Mouse (Mus musculus): ENCODE data around the gene Wwox. TPM values are rescaled to one million over a fixed set of nuclear protein-coding genes. Genes with fewer than 3 reads are reported as not detected.
A peak's percentile ranks its signal among the peaks of the same experiment; 100 is the strongest.

Gene Wwox
- polyA plus RNA-seq, 1 experiment from 2014 or later: 14.9 TPM

DNA sequence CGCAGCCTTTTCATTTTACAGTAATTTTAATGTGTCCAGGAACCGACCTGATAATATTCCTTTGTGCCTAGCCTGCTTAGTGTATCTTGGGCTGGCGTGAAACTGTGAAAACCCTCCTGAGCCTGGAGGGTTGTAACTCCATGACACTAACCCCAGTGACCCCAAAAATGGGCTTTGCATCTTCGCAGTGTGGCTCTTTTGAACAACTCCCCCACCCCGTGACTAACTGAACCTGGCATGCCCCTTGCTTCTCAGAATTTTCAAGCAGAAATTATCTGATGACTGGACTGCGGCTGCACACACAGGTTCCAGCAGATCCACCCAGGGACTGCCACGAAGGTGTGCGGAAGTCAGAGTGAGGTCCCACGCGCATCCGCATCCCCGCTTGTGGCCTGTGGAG is 631.8 kb downstream of the Wwox start:
- no peaks in the 10 kb centered on the region for H3K4me1 ChIP-seq (ENCODE audit: control insufficient read depth, insufficient read depth, low read depth, low read length)
- no peak overlapping the region for H3K4me2 ChIP-seq (ENCODE audit: low read length)
- H3K9me3 ChIP-seq (ENCODE audit: control insufficient read depth, low read length): no peaks in the 10 kb centered on the region
- WGBS: 90% methylated on average over 12 of the region's 12 CpGs
- H3K27me3 ChIP-seq (replicated peaks; ENCODE audit: control insufficient read depth, insufficient read depth, low read length): no peaks in the 10 kb centered on the region
- H3K27ac ChIP-seq (ENCODE audit: low read depth, low read length): no peak overlapping the region
- no peak overlapping the region for H3K4me3 ChIP-seq (ENCODE audit: low read length)
- ATAC-seq: no peak
- H3K36me3 ChIP-seq (ENCODE audit: control insufficient read depth, insufficient read depth, low read length): no peaks in the 10 kb centered on the region
- no peak overlapping the region for H3K9ac ChIP-seq (ENCODE audit: low read depth, low read length)

DNA sequence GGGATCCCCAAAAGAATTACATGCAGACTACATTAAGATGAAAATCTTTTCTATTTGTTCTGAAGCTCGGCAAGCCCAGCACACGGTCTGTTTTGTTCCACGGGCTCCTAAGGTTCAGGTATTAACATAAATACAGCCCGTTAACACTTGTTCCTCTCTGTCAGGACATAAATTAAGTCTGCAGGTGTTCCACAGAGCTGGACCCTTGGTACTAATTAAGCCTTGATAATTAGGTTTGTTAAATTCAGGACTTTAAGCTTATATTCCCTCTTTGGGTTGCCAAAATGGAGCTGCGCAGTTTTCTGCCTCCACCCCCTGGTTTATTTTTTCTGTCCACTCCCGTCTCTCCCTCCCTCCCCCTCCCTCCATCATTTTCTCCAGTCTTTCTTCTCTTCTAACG is 638.8 kb downstream of the Wwox start:
- H3K27ac ChIP-seq (ENCODE audit: low read depth, low read length): no peak overlapping the region
- no peaks in the 10 kb centered on the region for H3K9me3 ChIP-seq (ENCODE audit: control insufficient read depth, low read length)
- WGBS: 54% methylated on average over 7 of the region's 7 CpGs
- no peak overlapping the region for H3K9ac ChIP-seq (ENCODE audit: low read depth, low read length)
- ATAC-seq: no peak
- no peak overlapping the region for H3K4me2 ChIP-seq (ENCODE audit: low read length)
- no peak overlapping the region for H3K4me3 ChIP-seq (ENCODE audit: low read length)
- no peaks in the 10 kb centered on the region for H3K4me1 ChIP-seq (ENCODE audit: control insufficient read depth, insufficient read depth, low read depth, low read length)
- no peaks in the 10 kb centered on the region; the same call in 1 of the 2 replicates for H3K27me3 ChIP-seq (replicated peaks; ENCODE audit: control insufficient read depth, insufficient read depth, low read length)
- no peaks in the 10 kb centered on the region for H3K36me3 ChIP-seq (ENCODE audit: control insufficient read depth, insufficient read depth, low read length)

DNA sequence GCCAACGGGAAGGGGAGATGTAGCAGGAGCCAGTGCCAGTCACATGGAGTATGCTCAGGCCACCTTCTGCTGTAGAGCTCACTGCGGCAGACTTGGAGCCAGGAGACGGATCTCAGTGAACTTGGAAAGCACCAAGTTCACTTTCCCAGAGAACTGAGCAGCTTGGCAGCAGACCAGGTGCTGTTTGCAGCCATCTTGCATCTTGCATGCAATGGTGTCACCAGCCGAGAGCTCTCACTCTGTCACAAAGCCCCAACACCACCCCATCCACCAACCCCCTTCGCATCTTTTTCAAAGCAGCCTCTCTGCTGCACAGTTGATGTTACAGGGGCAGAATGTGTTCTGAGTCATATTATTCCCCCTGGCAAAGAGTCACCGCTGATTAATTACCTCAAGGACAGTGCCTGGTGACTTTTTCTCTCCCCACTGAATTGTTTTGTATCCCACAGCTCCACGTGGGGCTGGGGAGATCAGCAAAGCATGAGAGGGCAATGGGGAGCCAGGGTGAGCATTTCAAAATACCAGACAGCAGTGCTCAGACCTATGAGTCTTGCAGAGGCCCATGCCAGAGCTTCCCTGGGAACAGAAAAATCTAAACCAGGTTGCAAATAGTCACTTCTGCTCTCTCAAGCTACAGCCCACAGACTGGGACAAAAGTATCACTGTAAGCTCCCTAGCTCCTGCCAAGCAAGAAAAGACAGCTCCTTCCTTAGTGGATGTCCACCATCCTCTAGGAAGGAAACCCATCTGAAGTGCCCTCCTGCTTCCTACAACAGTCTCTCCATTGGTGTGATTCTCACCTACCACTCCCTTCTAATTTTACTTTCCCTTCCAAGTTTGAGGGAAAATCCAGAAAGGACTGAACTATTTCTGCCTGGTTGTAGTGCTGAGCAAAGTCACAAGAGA is 642.1 kb downstream of the Wwox start:
- Histone ChIP-seq H3K9me3 (ENCODE audit: control insufficient read depth, low read length) (no peaks in the 10 kb centered on the region), H3K27me3 (replicated peaks; ENCODE audit: control insufficient read depth, insufficient read depth, low read length) (no peaks in the 10 kb centered on the region; the same call in 1 of the 2 replicates), H3K36me3 (ENCODE audit: control insufficient read depth, insufficient read depth, low read length) (no peaks in the 10 kb centered on the region), H3K9ac (ENCODE audit: low read depth, low read length) (no peak overlapping the region), H3K4me2 (ENCODE audit: low read length) (no peak overlapping the region), H3K27ac (ENCODE audit: low read depth, low read length) (no peak overlapping the region), H3K4me3 (ENCODE audit: low read length) (no peak overlapping the region), H3K4me1 (ENCODE audit: control insufficient read depth, insufficient read depth, low read depth, low read length) (no peaks in the 10 kb centered on the region)
- 51% methylated on average over 7 of the region's 7 CpGs for WGBS
- peak; percentile 64 for ATAC-seq

DNA sequence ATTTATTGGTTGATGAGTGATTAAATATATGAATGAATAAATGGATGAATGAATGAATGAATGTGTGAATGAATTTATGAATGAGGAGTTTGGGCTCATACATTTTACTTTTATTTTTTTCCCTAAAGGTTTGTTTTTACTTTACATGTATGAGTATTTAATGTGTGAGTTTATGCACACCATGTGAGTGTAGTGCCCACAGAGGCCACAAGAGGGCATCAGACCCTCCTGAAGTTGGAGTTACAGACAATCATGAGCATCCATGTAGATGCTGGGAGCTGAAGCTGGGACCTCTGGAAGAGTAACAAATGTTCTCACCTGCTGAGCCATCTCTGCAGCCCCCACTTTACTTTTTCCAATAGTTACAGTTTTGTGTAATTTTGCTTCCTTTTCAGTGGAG is 648.7 kb downstream of the Wwox start:
- no peak overlapping the region for H3K4me2 ChIP-seq (ENCODE audit: low read length)
- no peaks in the 10 kb centered on the region for H3K4me1 ChIP-seq (ENCODE audit: control insufficient read depth, insufficient read depth, low read depth, low read length)
- 0 out of 2 replicates have a peak, but pooled peaks cover 2% of the 10 kb centered on the region for H3K9me3 ChIP-seq (ENCODE audit: control insufficient read depth, low read length)
- no peak overlapping the region for H3K27ac ChIP-seq (ENCODE audit: low read depth, low read length)
- H3K36me3 ChIP-seq (ENCODE audit: control insufficient read depth, insufficient read depth, low read length): no peaks in the 10 kb centered on the region
- H3K4me3 ChIP-seq (ENCODE audit: low read length): no peak overlapping the region
- ATAC-seq: no peak
- no peak overlapping the region for H3K9ac ChIP-seq (ENCODE audit: low read depth, low read length)
- no peaks in the 10 kb centered on the region for H3K27me3 ChIP-seq (replicated peaks; ENCODE audit: control insufficient read depth, insufficient read depth, low read length)

DNA sequence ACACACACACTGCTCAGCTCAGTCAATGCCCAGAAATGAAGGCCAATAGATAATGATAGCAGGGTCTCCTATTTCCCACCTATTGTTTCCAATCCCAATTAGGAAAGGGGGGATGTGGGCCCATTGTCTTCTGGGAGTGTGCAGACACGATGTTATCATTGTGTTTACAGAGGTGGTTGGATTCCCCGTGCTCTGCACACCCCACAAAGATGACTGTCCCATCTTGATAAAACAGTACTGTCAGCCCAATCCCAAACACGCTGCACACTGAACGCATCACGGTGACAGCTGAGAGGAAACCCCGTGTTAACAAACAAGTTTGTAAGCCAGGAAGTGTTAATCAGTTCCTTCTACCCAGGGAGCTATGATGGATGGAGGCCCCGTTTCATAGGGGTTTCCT is 650.3 kb downstream of the Wwox start:
- Histone ChIP-seq H3K4me2 (ENCODE audit: low read length) (no peak overlapping the region), H3K9ac (ENCODE audit: low read depth, low read length) (no peak overlapping the region), H3K36me3 (ENCODE audit: control insufficient read depth, insufficient read depth, low read length) (no peaks in the 10 kb centered on the region), H3K27me3 (replicated peaks; ENCODE audit: control insufficient read depth, insufficient read depth, low read length) (no peaks in the 10 kb centered on the region), H3K4me1 (ENCODE audit: control insufficient read depth, insufficient read depth, low read depth, low read length) (no peaks in the 10 kb centered on the region), H3K27ac (ENCODE audit: low read depth, low read length) (no peak overlapping the region), H3K4me3 (ENCODE audit: low read length) (no peak overlapping the region), H3K9me3 (ENCODE audit: control insufficient read depth, low read length) (0 out of 2 replicates have a peak, but pooled peaks cover 2% of the 10 kb centered on the region)
- WGBS: 72% methylated on average over 7 of the region's 7 CpGs
- no peak for ATAC-seq

DNA sequence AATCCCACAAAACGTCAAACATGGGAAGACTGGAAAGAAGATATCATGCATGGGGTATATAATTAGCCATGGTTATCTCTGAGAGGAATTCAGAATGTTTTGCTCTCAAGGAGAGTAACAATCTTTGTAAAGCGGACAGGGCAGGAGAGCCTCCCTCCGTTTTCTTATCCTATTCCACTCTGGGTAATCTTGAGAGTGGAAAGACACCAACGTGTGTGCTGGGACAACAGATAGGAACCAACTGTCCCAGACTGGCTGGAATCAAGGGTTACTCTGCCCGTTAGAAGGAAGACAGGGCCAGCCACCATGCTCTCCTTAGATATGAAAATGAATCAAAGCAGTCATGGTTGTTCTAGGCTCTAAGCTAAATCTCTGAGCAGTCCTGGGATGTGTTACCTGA is 650.7 kb downstream of the Wwox start:
- H3K27me3 ChIP-seq (replicated peaks; ENCODE audit: control insufficient read depth, insufficient read depth, low read length): no peaks in the 10 kb centered on the region
- H3K36me3 ChIP-seq (ENCODE audit: control insufficient read depth, insufficient read depth, low read length): no peaks in the 10 kb centered on the region
- H3K4me3 ChIP-seq (ENCODE audit: low read length): no peak overlapping the region
- 82% methylated on average over 5 of the region's 5 CpGs for WGBS
- no peaks in the 10 kb centered on the region for H3K4me1 ChIP-seq (ENCODE audit: control insufficient read depth, insufficient read depth, low read depth, low read length)
- H3K9me3 ChIP-seq (ENCODE audit: control insufficient read depth, low read length): 0 out of 2 replicates have a peak, but pooled peaks cover 2% of the 10 kb centered on the region
- no peak overlapping the region for H3K27ac ChIP-seq (ENCODE audit: low read depth, low read length)
- H3K4me2 ChIP-seq (ENCODE audit: low read length): no peak overlapping the region
- H3K9ac ChIP-seq (ENCODE audit: low read depth, low read length): no peak overlapping the region
- ATAC-seq: no peak

DNA sequence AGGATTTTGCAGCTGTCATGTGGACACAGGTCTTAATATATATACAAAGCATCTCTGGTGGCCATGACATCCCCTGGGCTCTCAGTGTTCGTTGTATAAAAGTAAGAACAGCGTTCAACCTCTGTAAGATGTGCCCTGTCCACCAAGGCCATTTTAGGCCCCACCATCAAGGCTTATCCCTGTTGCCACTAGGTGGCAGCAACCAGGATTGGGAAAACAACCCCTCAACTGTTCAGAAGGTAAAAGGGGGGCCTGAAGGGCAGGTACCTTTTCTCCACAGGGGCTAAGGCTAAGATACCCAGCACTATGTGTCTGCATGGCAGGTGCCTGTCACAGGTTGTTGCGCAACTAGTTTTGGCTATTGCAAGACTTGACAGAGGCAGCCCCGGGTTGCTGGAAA is 656.1 kb downstream of the Wwox start:
- ATAC-seq: no peak
- Histone ChIP-seq H3K36me3 (ENCODE audit: control insufficient read depth, insufficient read depth, low read length) (no peaks in the 10 kb centered on the region), H3K4me1 (ENCODE audit: control insufficient read depth, insufficient read depth, low read depth, low read length) (no peaks in the 10 kb centered on the region), H3K27me3 (replicated peaks; ENCODE audit: control insufficient read depth, insufficient read depth, low read length) (no peaks in the 10 kb centered on the region), H3K27ac (ENCODE audit: low read depth, low read length) (no peak overlapping the region), H3K9ac (ENCODE audit: low read depth, low read length) (no peak overlapping the region), H3K4me2 (ENCODE audit: low read length) (no peak overlapping the region), H3K9me3 (ENCODE audit: control insufficient read depth, low read length) (0 out of 2 replicates have a peak, but pooled peaks cover 2% of the 10 kb centered on the region), H3K4me3 (ENCODE audit: low read length) (no peak overlapping the region)
- 87% methylated on average over 4 of the region's 4 CpGs for WGBS

DNA sequence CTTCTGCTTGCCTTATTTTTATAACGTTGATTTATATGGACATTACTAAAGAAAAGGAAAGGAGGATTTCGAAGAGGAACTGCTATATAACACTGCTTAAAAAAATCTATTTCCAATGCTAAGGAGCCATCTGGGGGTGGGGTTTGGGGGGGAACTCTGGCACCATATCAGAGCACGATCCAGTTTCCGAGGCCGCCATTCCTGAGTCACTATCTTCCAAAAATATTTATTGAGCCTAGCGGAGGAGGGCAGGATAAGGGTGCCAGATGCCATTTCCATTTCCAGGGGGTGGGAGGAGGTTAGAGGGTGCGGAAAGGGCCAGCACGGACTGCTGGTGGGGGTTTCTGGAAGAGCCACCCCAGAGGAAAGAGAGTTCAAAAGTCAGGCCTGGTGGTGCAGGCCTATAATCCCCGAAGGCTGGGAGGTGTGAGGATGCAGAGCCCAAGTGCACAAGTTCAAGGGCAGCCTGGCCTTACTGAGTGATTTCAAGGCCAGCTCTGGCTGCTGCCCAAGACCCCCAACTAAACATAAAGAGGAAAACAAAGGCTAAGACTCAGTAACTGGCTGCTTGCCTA is 658.6 kb downstream of the Wwox start:
- no peak for ATAC-seq
- H3K27me3 ChIP-seq (replicated peaks; ENCODE audit: control insufficient read depth, insufficient read depth, low read length): no peaks in the 10 kb centered on the region
- H3K4me2 ChIP-seq (ENCODE audit: low read length): no peak overlapping the region
- H3K9me3 ChIP-seq (ENCODE audit: control insufficient read depth, low read length): no peaks in the 10 kb centered on the region
- H3K4me3 ChIP-seq (ENCODE audit: low read length): no peak overlapping the region
- no peak overlapping the region for H3K9ac ChIP-seq (ENCODE audit: low read depth, low read length)
- H3K27ac ChIP-seq (ENCODE audit: low read depth, low read length): no peak overlapping the region
- H3K36me3 ChIP-seq (ENCODE audit: control insufficient read depth, insufficient read depth, low read length): no peaks in the 10 kb centered on the region
- H3K4me1 ChIP-seq (ENCODE audit: control insufficient read depth, insufficient read depth, low read depth, low read length): no peaks in the 10 kb centered on the region
- 78% methylated on average over 9 of the region's 9 CpGs for WGBS

DNA sequence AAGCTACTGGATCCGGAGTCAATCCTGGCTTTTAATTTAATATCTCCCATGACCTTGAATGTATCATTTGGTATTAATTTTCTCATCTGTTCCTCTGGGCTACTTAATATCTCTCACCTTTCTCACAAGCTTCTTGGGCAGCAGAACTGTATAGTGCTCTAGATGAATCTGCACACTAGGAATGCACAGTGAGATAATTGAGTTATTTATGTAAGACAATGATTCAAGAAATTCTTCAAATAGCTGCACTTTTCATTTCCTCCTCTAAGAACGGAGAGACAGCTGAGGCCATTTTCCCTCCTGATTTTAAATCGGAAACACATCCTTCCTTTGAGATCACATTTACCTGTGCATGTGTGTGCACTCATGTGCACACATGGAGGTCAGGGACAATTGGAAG is 669.9 kb downstream of the Wwox start:
- Histone ChIP-seq H3K27ac (ENCODE audit: low read depth, low read length) (no peak overlapping the region), H3K4me1 (ENCODE audit: control insufficient read depth, insufficient read depth, low read depth, low read length) (no peaks in the 10 kb centered on the region), H3K4me2 (ENCODE audit: low read length) (no peak overlapping the region), H3K36me3 (ENCODE audit: control insufficient read depth, insufficient read depth, low read length) (no peaks in the 10 kb centered on the region), H3K4me3 (ENCODE audit: low read length) (no peak overlapping the region), H3K9me3 (ENCODE audit: control insufficient read depth, low read length) (no peaks in the 10 kb centered on the region), H3K9ac (ENCODE audit: low read depth, low read length) (no peak overlapping the region), H3K27me3 (replicated peaks; ENCODE audit: control insufficient read depth, insufficient read depth, low read length) (no peaks in the 10 kb centered on the region; the same call in 1 of the 2 replicates)
- WGBS: 80% methylated on average over 3 of the region's 3 CpGs
- ATAC-seq: no peak

All from hindbrain, embryonic 16.5 days (tissue).